Mouse (Mus musculus): ENCODE measurements around the gene Tbx3. TPM values are rescaled to one million over a fixed set of nuclear protein-coding genes. Genes with fewer than 3 reads are reported as not detected.

The Tbx3 gene
- total and polyA plus RNA-seq, 3 experiments: 4.4 to 10.4 (median 10.2) TPM

GRCm38 (mm10) chr5:119628100-119628499 is 42.4 kb upstream of the Tbx3 start:
- Histone ChIP-seq H3K27me3 (ENCODE audit: control insufficient read depth, insufficient read depth, low read length) (peaks cover 6% of the 10 kb centered on the region), H3K27ac (no peak overlapping the region), H3K79me2 (replicated peaks; ENCODE audit: control insufficient read depth, insufficient read depth, low read length) (no peaks in the 10 kb centered on the region), H3K4me3 (no peak overlapping the region), H3K4me1 (ENCODE audit: control insufficient read depth, insufficient read depth, low read length) (no peaks in the 10 kb centered on the region), H3K9ac (ENCODE audit: low read depth, low read length) (no peak overlapping the region), H3K36me3 (ENCODE audit: control insufficient read depth, insufficient read depth, low read length) (no peaks in the 10 kb centered on the region)
- intact Hi-C loops (cut with DNase I): no loop called here
- WGBS: 77% methylated on average over 3 of the region's 3 CpGs
- DNase-seq: no peak
- TF ChIP-seq POLR2A (IDR thresholded peaks at IDR 0.05; ENCODE audit: insufficient read depth, low read depth, low read length): no peak
- TF ChIP-seq CTCF (IDR thresholded peaks at IDR 0.05): no peak
- no peak for TF ChIP-seq EP300 (IDR thresholded peaks at IDR 0.05; ENCODE audit: insufficient read depth, low read depth, low read length)

GRCm38 (mm10) chr5:119628746-119629327 is 41.6 kb upstream of the Tbx3 start:
- 51% methylated on average over 12 of the region's 12 CpGs for WGBS
- TF ChIP-seq EP300 (IDR thresholded peaks at IDR 0.05; ENCODE audit: insufficient read depth, low read depth, low read length) (no peak), POLR2A (IDR thresholded peaks at IDR 0.05; ENCODE audit: insufficient read depth, low read depth, low read length) (no peak), CTCF (IDR thresholded peaks at IDR 0.05) (no peak)
- H3K9ac ChIP-seq (ENCODE audit: low read depth, low read length): no peak overlapping the region
- H3K79me2 ChIP-seq (replicated peaks; ENCODE audit: control insufficient read depth, insufficient read depth, low read length): no peaks in the 10 kb centered on the region
- H3K4me3 ChIP-seq: no peak overlapping the region
- no peaks in the 10 kb centered on the region for H3K4me1 ChIP-seq (ENCODE audit: control insufficient read depth, insufficient read depth, low read length)
- no peak for DNase-seq
- intact Hi-C loops (cut with DNase I): no loop called here
- H3K36me3 ChIP-seq (ENCODE audit: control insufficient read depth, insufficient read depth, low read length): no peaks in the 10 kb centered on the region
- no peak overlapping the region for H3K27ac ChIP-seq
- peaks cover 6% of the 10 kb centered on the region for H3K27me3 ChIP-seq (ENCODE audit: control insufficient read depth, insufficient read depth, low read length)

- Histone ChIP-seq H3K9ac (ENCODE audit: low read depth, low read length) (no peak overlapping the region), H3K27ac (no peak overlapping the region), H3K4me3 (no peak overlapping the region), H3K79me2 (replicated peaks; ENCODE audit: control insufficient read depth, insufficient read depth, low read length) (no peaks in the 10 kb centered on the region), H3K36me3 (ENCODE audit: control insufficient read depth, insufficient read depth, low read length) (no peaks in the 10 kb centered on the region), H3K4me1 (ENCODE audit: control insufficient read depth, insufficient read depth, low read length) (no peaks in the 10 kb centered on the region), H3K27me3 (ENCODE audit: control insufficient read depth, insufficient read depth, low read length) (no peaks in the 10 kb centered on the region)
- no peak for DNase-seq
- 69% methylated on average over 4 of the region's 4 CpGs for WGBS
- no peak for TF ChIP-seq POLR2A (IDR thresholded peaks at IDR 0.05; ENCODE audit: insufficient read depth, low read depth, low read length)
- no peak for TF ChIP-seq EP300 (IDR thresholded peaks at IDR 0.05; ENCODE audit: insufficient read depth, low read depth, low read length)
- no peak for TF ChIP-seq CTCF (IDR thresholded peaks at IDR 0.05)
- intact Hi-C loops (cut with DNase I): no loop called here
Observed at GRCm38 (mm10) chr5:119633581-119633980, 36.9 kb upstream of the Tbx3 start.

GRCm38 (mm10) chr5:119634861-119635260 is 35.6 kb upstream of the Tbx3 start:
- intact Hi-C loops (cut with DNase I): no loop called here
- Histone ChIP-seq H3K36me3 (ENCODE audit: control insufficient read depth, insufficient read depth, low read length) (no peaks in the 10 kb centered on the region), H3K4me3 (no peak overlapping the region), H3K79me2 (replicated peaks; ENCODE audit: control insufficient read depth, insufficient read depth, low read length) (no peaks in the 10 kb centered on the region), H3K9ac (ENCODE audit: low read depth, low read length) (no peak overlapping the region), H3K27me3 (ENCODE audit: control insufficient read depth, insufficient read depth, low read length) (no peaks in the 10 kb centered on the region), H3K27ac (no peak overlapping the region), H3K4me1 (ENCODE audit: control insufficient read depth, insufficient read depth, low read length) (no peaks in the 10 kb centered on the region)
- WGBS: 65% methylated on average over 2 of the region's 2 CpGs
- TF ChIP-seq CTCF (IDR thresholded peaks at IDR 0.05) (no peak), POLR2A (IDR thresholded peaks at IDR 0.05; ENCODE audit: insufficient read depth, low read depth, low read length) (no peak), EP300 (IDR thresholded peaks at IDR 0.05; ENCODE audit: insufficient read depth, low read depth, low read length) (no peak)
- no peak for DNase-seq

DNA sequence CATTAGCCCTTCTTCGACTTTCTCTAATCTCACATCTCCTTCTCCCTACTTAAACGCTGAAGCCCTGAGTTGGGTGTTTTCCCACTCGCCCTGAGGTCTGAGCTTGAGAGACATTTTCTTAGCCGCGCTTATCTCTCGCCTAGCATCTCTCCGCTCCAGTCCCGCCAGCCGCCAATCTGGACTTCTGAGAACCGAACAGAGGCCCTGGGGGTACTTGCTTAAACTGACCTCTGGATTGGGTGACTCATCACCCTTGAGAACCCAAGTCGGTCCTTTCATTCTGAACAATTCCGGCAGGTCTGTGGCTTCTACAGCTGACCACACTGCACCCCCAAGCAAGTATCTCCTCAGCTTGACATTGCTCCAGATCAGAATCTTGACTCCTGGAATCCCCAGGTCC is 32.2 kb upstream of the Tbx3 start:
- 0 out of 2 replicates have a peak, but pooled peaks cover 2% of the 10 kb centered on the region for H3K27me3 ChIP-seq (ENCODE audit: control insufficient read depth, insufficient read depth, low read length)

GRCm38 (mm10) chr5:119641094-119641493 is 29.4 kb upstream of the Tbx3 start:
- H3K27ac ChIP-seq: no peak overlapping the region
- intact Hi-C loops (cut with DNase I): no loop called here
- no peak for DNase-seq
- WGBS: 66% methylated on average over 9 of the region's 9 CpGs
- H3K27me3 ChIP-seq (ENCODE audit: control insufficient read depth, insufficient read depth, low read length): 0 out of 2 replicates have a peak, but pooled peaks cover 2% of the 10 kb centered on the region
- no peak overlapping the region for H3K9ac ChIP-seq (ENCODE audit: low read depth, low read length)
- no peak overlapping the region for H3K4me3 ChIP-seq
- no peaks in the 10 kb centered on the region for H3K4me1 ChIP-seq (ENCODE audit: control insufficient read depth, insufficient read depth, low read length)
- TF ChIP-seq CTCF (IDR thresholded peaks at IDR 0.05): no peak
- TF ChIP-seq POLR2A (IDR thresholded peaks at IDR 0.05; ENCODE audit: insufficient read depth, low read depth, low read length): no peak
- no peak for TF ChIP-seq EP300 (IDR thresholded peaks at IDR 0.05; ENCODE audit: insufficient read depth, low read depth, low read length)
- H3K79me2 ChIP-seq (replicated peaks; ENCODE audit: control insufficient read depth, insufficient read depth, low read length): no peaks in the 10 kb centered on the region
- H3K36me3 ChIP-seq (ENCODE audit: control insufficient read depth, insufficient read depth, low read length): no peaks in the 10 kb centered on the region

More for the DNA sequence above, 32.2 kb upstream of the Tbx3 start:
- H3K79me2 ChIP-seq (replicated peaks; ENCODE audit: control insufficient read depth, insufficient read depth, low read length): no peaks in the 10 kb centered on the region
- no peak overlapping the region for H3K9ac ChIP-seq (ENCODE audit: low read depth, low read length)
- WGBS: 45% methylated on average over 12 of the region's 12 CpGs
- intact Hi-C loops (cut with DNase I): no loop called here
- H3K4me3 ChIP-seq: no peak overlapping the region
- no peaks in the 10 kb centered on the region for H3K36me3 ChIP-seq (ENCODE audit: control insufficient read depth, insufficient read depth, low read length)
- DNase-seq: no peak
- H3K27ac ChIP-seq: no peak overlapping the region
- TF ChIP-seq POLR2A (IDR thresholded peaks at IDR 0.05; ENCODE audit: insufficient read depth, low read depth, low read length): no peak
- no peak for TF ChIP-seq CTCF (IDR thresholded peaks at IDR 0.05)
- H3K4me1 ChIP-seq (ENCODE audit: control insufficient read depth, insufficient read depth, low read length): no peaks in the 10 kb centered on the region
